Mouse (Mus musculus): Measurements from ENCODE around the gene Pcyt2.

The Pcyt2 gene

GRCm38 (mm10) chr11:120632559-120633519, 15.1 kb upstream of the Pcyt2 start:
- DNase-seq: peak; percentile 65 to 66

- DNase-seq: no peak
Measured at GRCm38 (mm10) chr11:120631726-120632448, 14.2 kb upstream of the Pcyt2 start.

- DNase-seq: no peak
Measured at GRCm38 (mm10) chr11:120630881-120631725, 13.4 kb upstream of the Pcyt2 start.

- DNase-seq: no peak
Measured at GRCm38 (mm10) chr11:120630401-120630871, 12.7 kb upstream of the Pcyt2 start.

- DNase-seq: peak in 1 of 2 experiments; percentile 29
Measured at GRCm38 (mm10) chr11:120629911-120630310, 12.2 kb upstream of the Pcyt2 start.

- DNase-seq: peak; percentile 50 to 51
Measured at GRCm38 (mm10) chr11:120629341-120629730, 11.6 kb upstream of the Pcyt2 start.

- DNase-seq: no peak
Measured at GRCm38 (mm10) chr11:120628601-120629340, 11.0 kb upstream of the Pcyt2 start.

GRCm38 (mm10) chr11:120627468-120628300, 9.9 kb upstream of the Pcyt2 start:
- DNase-seq: peak; percentile 80 to 84

GRCm38 (mm10) chr11:120626785-120627467, 9.2 kb upstream of the Pcyt2 start:
- DNase-seq: no peak

- no peak for DNase-seq
Measured at GRCm38 (mm10) chr11:120625152-120625775, 7.5 kb upstream of the Pcyt2 start, which contains the start of gene Sirt7. Gene Sirt7, minus strand, starts transcription at chr11:120625240.

- DNase-seq: peak; percentile 84 to 86
Measured at GRCm38 (mm10) chr11:120624680-120625111, 7.0 kb upstream of the Pcyt2 start.

- DNase-seq: peak; percentile 80 to 82
Measured at GRCm38 (mm10) chr11:120623961-120624679, 6.4 kb upstream of the Pcyt2 start.

- no peak for DNase-seq
Measured at GRCm38 (mm10) chr11:120622805-120623204, 5.1 kb upstream of the Pcyt2 start.

- no peak for DNase-seq
Measured at GRCm38 (mm10) chr11:120620195-120620594, 2.5 kb upstream of the Pcyt2 start.

GRCm38 (mm10) chr11:120618619-120619535, 1.1 kb upstream of the Pcyt2 start:
- DNase-seq: no peak

GRCm38 (mm10) chr11:120616617-120617294, 980 bp downstream of the Pcyt2 start:
- no peak for DNase-seq

GRCm38 (mm10) chr11:120615606-120616203, 2.0 kb downstream of the Pcyt2 start:
- DNase-seq: no peak
